Comparison of ENCODE assay signal across 12 mouse cellular contexts in the genomic region with DNA sequence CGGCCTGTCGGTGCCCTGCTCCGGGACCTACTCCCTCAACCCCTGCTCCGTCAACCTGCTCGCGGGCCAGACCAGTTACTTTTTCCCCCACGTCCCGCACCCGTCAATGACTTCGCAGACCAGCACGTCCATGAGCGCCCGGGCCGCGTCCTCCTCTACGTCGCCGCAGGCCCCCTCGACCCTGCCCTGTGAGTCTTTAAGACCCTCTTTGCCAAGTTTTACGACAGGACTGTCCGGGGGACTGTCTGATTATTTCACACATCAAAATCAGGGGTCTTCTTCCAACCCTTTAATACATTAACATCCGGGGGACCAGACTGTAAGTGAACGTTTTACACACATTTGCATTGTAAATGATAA. TPM values are rescaled to one million over a fixed set of nuclear protein-coding genes. Genes with fewer than 3 reads are reported as not detected.
DNase-seq lines count a peak whose midpoint lies in the region; ATAC-seq and TF ChIP-seq lines count a peak whose summit lies in the region.
"Had no signal": no experiment of that assay in that cellular context is flagged by ENCODE, and none has a peak within 500 bp of the region (broad histone marks: within the 10 kb centered on the region; RNA-seq: fewer than 3 reads in every experiment).

No protein-coding gene starts in this region.

- H3K4me3 ChIP-seq in intestine, embryonic 14.5 days (ENCODE audit: low read depth, low read length), result no peak overlapping the region
- no peak overlapping the region for H3K4me3 ChIP-seq in intestine, embryonic 16.5 days (ENCODE audit: low read length)
- H3K4me3 ChIP-seq in E14TG2a.4 (replicated peaks; ENCODE audit: low read length), result peak overlapping the region; percentile 81
- peak overlapping the region; percentile 43 for H3K4me3 ChIP-seq in embryonic facial prominence, embryonic 13.5 days
- peak overlapping the region; percentile 14 for H3K4me3 ChIP-seq in hindbrain, postnatal 0 days (ENCODE audit: low read length)

- no peaks in the 10 kb centered on the region for H3K36me3 ChIP-seq in intestine, embryonic 14.5 days (ENCODE audit: control insufficient read depth, insufficient read depth, low read length)
- no peaks in the 10 kb centered on the region for H3K36me3 ChIP-seq in intestine, embryonic 16.5 days (ENCODE audit: control insufficient read depth, insufficient read depth, low read length)
- H3K36me3 ChIP-seq in E14TG2a.4 (ENCODE audit: insufficient read depth, low read length), result no peaks in the 10 kb centered on the region
- no peaks in the 10 kb centered on the region for H3K36me3 ChIP-seq in embryonic facial prominence, embryonic 13.5 days
- no peaks in the 10 kb centered on the region for H3K36me3 ChIP-seq in hindbrain, postnatal 0 days (ENCODE audit: insufficient read depth, low read length)

- no peak for TF ChIP-seq CTCF in E14TG2a.4 (conservative IDR thresholded peaks at IDR 0.05; ENCODE audit: low read length)
- no peak for TF ChIP-seq CTCF in hindbrain, postnatal 0 days (IDR thresholded peaks at IDR 0.05; ENCODE audit: low read depth)

- no peak for DNase-seq in intestine, embryonic 14.5 days (ENCODE audit: low spot score)
- DNase-seq in hindbrain, postnatal 0 days (ENCODE audit: low spot score), result no peak
- no peak for DNase-seq in right cerebral cortex, postnatal 36 days (ENCODE audit: low spot score in 2 of 2)
- DNase-seq in adrenal gland, adult 18-20 months (ENCODE audit: low spot score in 2 of 2), result no peak
- DNase-seq: heart, adult 11 months had no signal

- H3K27ac ChIP-seq in intestine, embryonic 14.5 days (ENCODE audit: low read depth), result no peak overlapping the region
- H3K27ac ChIP-seq in intestine, embryonic 16.5 days (ENCODE audit: low read length), result no peak overlapping the region
- H3K27ac ChIP-seq in embryonic facial prominence, embryonic 13.5 days, result no peak overlapping the region
- no peak overlapping the region for H3K27ac ChIP-seq in hindbrain, postnatal 0 days

- no peak overlapping the region for H3K9ac ChIP-seq in intestine, embryonic 14.5 days (ENCODE audit: low read length)
- no peak overlapping the region for H3K9ac ChIP-seq in intestine, embryonic 16.5 days (ENCODE audit: low read depth, low read length)
- H3K9ac ChIP-seq in embryonic facial prominence, embryonic 13.5 days, result peak overlapping the region; percentile 46
- H3K9ac ChIP-seq in hindbrain, postnatal 0 days (replicated peaks; ENCODE audit: low read length), result no peak overlapping the region

- H3K9me3 ChIP-seq in intestine, embryonic 14.5 days (ENCODE audit: control insufficient read depth, low read length), result no peaks in the 10 kb centered on the region
- no peaks in the 10 kb centered on the region for H3K9me3 ChIP-seq in intestine, embryonic 16.5 days (ENCODE audit: control insufficient read depth, low read length)
- no peaks in the 10 kb centered on the region for H3K9me3 ChIP-seq in E14TG2a.4 (ENCODE audit: low read length)
- H3K9me3 ChIP-seq in embryonic facial prominence, embryonic 13.5 days, result no peaks in the 10 kb centered on the region
- no peaks in the 10 kb centered on the region for H3K9me3 ChIP-seq in hindbrain, postnatal 0 days (ENCODE audit: low read length)

- peaks cover 89% of the 10 kb centered on the region for H3K27me3 ChIP-seq in intestine, embryonic 14.5 days (replicated peaks; ENCODE audit: control insufficient read depth, insufficient read depth, low read length)
- H3K27me3 ChIP-seq in intestine, embryonic 16.5 days (replicated peaks; ENCODE audit: control insufficient read depth, insufficient read depth, low read length), result peaks cover 64% of the 10 kb centered on the region
- peaks cover 62% of the 10 kb centered on the region for H3K27me3 ChIP-seq in E14TG2a.4 (ENCODE audit: insufficient read depth, low read length)
- H3K27me3 ChIP-seq in embryonic facial prominence, embryonic 13.5 days, result peaks cover 80% of the 10 kb centered on the region
- H3K27me3 ChIP-seq in hindbrain, postnatal 0 days (ENCODE audit: insufficient read depth, low read length), result peaks cover 67% of the 10 kb centered on the region

- WGBS in intestine, embryonic 14.5 days, result 2% methylated on average over 23 of the region's 23 CpGs
- 2% methylated on average over 23 of the region's 23 CpGs for WGBS in intestine, embryonic 16.5 days
- WGBS in embryonic facial prominence, embryonic 13.5 days, result under 1% methylated on average over 23 of the region's 23 CpGs
- WGBS in hindbrain, postnatal 0 days, result 2% methylated on average over 23 of the region's 23 CpGs

- H3K4me1 ChIP-seq in intestine, embryonic 14.5 days (replicated peaks; ENCODE audit: control insufficient read depth, insufficient read depth, low read length), result no peaks in the 10 kb centered on the region; the same call in 1 of the 2 replicates
- peaks cover 10% of the 10 kb centered on the region; the same call in 1 of the 2 replicates for H3K4me1 ChIP-seq in intestine, embryonic 16.5 days (ENCODE audit: control insufficient read depth, insufficient read depth, low read length)
- H3K4me1 ChIP-seq in E14TG2a.4 (replicated peaks; ENCODE audit: low read depth, low read length), result peaks cover 20% of the 10 kb centered on the region
- H3K4me1 ChIP-seq in embryonic facial prominence, embryonic 13.5 days, result peaks cover 8% of the 10 kb centered on the region; the same call in 1 of the 2 replicates
- H3K4me1 ChIP-seq in hindbrain, postnatal 0 days (ENCODE audit: insufficient read depth, low read length), result no peaks in the 10 kb centered on the region

- H3K4me2 ChIP-seq in intestine, embryonic 14.5 days (ENCODE audit: low read length), result no peak overlapping the region
- no peak overlapping the region for H3K4me2 ChIP-seq in intestine, embryonic 16.5 days (ENCODE audit: low read depth, low read length)
- no peak overlapping the region; the same call in 1 of the 2 replicates for H3K4me2 ChIP-seq in embryonic facial prominence, embryonic 13.5 days
- no peak overlapping the region for H3K4me2 ChIP-seq in hindbrain, postnatal 0 days (ENCODE audit: low read depth, low read length)

- ATAC-seq in intestine, embryonic 14.5 days (replicated peaks; ENCODE audit: low FRiP score, low TSS enrichment, low read depth), result 0 out of 2 replicates have a peak, but pooled peaks have one; percentile 3
- no peak for ATAC-seq in intestine, embryonic 16.5 days
- no peak for ATAC-seq in embryonic facial prominence, embryonic 13.5 days (ENCODE audit: insufficient number of reproducible peaks, insufficient read depth, low FRiP score, low TSS enrichment, low read depth)
- ATAC-seq in hindbrain, postnatal 0 days, result peak; percentile 13; the same call in 1 of the 2 replicates
- no peak for ATAC-seq in cerebellum, adult (ENCODE audit: insufficient number of reproducible peaks, low FRiP score, low TSS enrichment)
- ATAC-seq: CD4-positive, CD25-positive, alpha-beta regulatory T cell, adult 4 months had no signal

RNA-seq across cellular contexts. Expression of gene Gm43517, which starts 0.6 kb away (rescaled TPM):
- not detected in 2 replicates for polyA plus RNA-seq in intestine, embryonic 14.5 days (2014; fragmentation: Nextera tagmentation; extraction: Ambion mirVana)
- polyA plus RNA-seq in intestine, embryonic 16.5 days (2015; fragmentation: Nextera tagmentation; extraction: Ambion mirVana), result not detected in 2 replicates
- polyA plus RNA-seq in embryonic facial prominence, embryonic 13.5 days (2015; fragmentation: Nextera tagmentation; extraction: Ambion mirVana), result not detected in 2 replicates
- 0.04 TPM in 1 of 2 replicates, not detected in the other for total RNA-seq in hindbrain, postnatal 0 days (2014; rRNA removed)
- not detected in 2 replicates for polyA plus RNA-seq in hindbrain, postnatal 0 days (2015; fragmentation: Nextera tagmentation; extraction: Ambion mirVana)
- not detected for total RNA-seq in adrenal gland, adult 18-20 months (2021)
- total RNA-seq: common myeloid progenitor, adult 5-6 weeks had no signal
- polyA plus RNA-seq: CD4-positive, CD25-positive, alpha-beta regulatory T cell, adult 4 months; small intestine, adult 2 months had no signal

RNA-seq across cellular contexts. Expression of gene Foxg1, which starts 3.2 kb away (rescaled TPM):
- not detected in 2 replicates for polyA plus RNA-seq in intestine, embryonic 14.5 days (2014; fragmentation: Nextera tagmentation; extraction: Ambion mirVana)
- not detected in 2 replicates for polyA plus RNA-seq in intestine, embryonic 16.5 days (2015; fragmentation: Nextera tagmentation; extraction: Ambion mirVana)
- 0.86 and 0.94 TPM in 2 replicates for polyA plus RNA-seq in embryonic facial prominence, embryonic 13.5 days (2015; fragmentation: Nextera tagmentation; extraction: Ambion mirVana)
- 0.16 and 2.3 TPM in 2 replicates for total RNA-seq in hindbrain, postnatal 0 days (2014; rRNA removed)
- not detected in 2 replicates for polyA plus RNA-seq in hindbrain, postnatal 0 days (2015; fragmentation: Nextera tagmentation; extraction: Ambion mirVana)
- total RNA-seq in adrenal gland, adult 18-20 months (2021), result not detected
- total RNA-seq: common myeloid progenitor, adult 5-6 weeks had no signal
- polyA plus RNA-seq: CD4-positive, CD25-positive, alpha-beta regulatory T cell, adult 4 months; small intestine, adult 2 months had no signal

Comparison
In these comparisons a context has a peak if more than half of its experiments do, and no peak if none do; other contexts are left out.
1. ATAC-seq: peak in intestine, embryonic 14.5 days (single experiment) and hindbrain, postnatal 0 days (single experiment); none in intestine, embryonic 16.5 days (single experiment), embryonic facial prominence, embryonic 13.5 days (single experiment) and cerebellum, adult (single experiment).
2. H3K4me3 ChIP-seq: peak in E14TG2a.4 (single experiment), embryonic facial prominence, embryonic 13.5 days (single experiment) and hindbrain, postnatal 0 days (single experiment); none in intestine, embryonic 14.5 days (single experiment) and intestine, embryonic 16.5 days (single experiment).